Mouse (Mus musculus) limb, embryonic 14.5 days (tissue): ENCODE measurements at regions not wholly inside any gene's neighbourhood (a gene's known extent, or its start where the extent isn't known, plus 50 kb on each side); places are given as distances from the start of the nearest gene placed in this dataset.
A peak's percentile ranks its signal among the peaks of the same experiment; 100 is the strongest.

Experiments used
- ATAC-seq: fragments of 200-750 bp; cut with Nextera tagmentation; 2 replicates; pipeline ENCODE4 v1.8.0; 2017; ENCODE audit warnings: low read depth, moderate number of reproducible peaks, moderate TSS enrichment; ENCODE audit not compliant: low FRiP score
- DNase-seq: peaks from one replicate; pipeline ENCODE4 v3.0.0-alpha.2; 2015; ENCODE audit warnings: low spot score
- H3K27ac ChIP-seq: fragments of 300-500 bp; sonication (generic); replicated peaks from 2 replicates; pipeline ENCODE4 v1.5.1; 2014; ENCODE audit warnings: low read depth, mild to moderate bottlenecking, low read length, moderate library complexity, mixed read lengths
- H3K27me3 ChIP-seq: fragments of 300-500 bp; sonication (generic); 2 replicates; pipeline ENCODE4 v1.6.1; 2014; ENCODE audit warnings: low read length, mixed read lengths; ENCODE audit not compliant: control insufficient read depth, insufficient read depth
- H3K36me3 ChIP-seq: fragments of 300-500 bp; sonication (generic); 2 replicates; pipeline ENCODE4 v1.6.1; 2014; ENCODE audit warnings: mild to moderate bottlenecking, low read length, moderate library complexity, mixed read lengths; ENCODE audit not compliant: control insufficient read depth, insufficient read depth
- H3K4me1 ChIP-seq: fragments of 300-500 bp; sonication (generic); 2 replicates; pipeline ENCODE4 v1.6.1; 2014; ENCODE audit warnings: antibody characterized with exemption, low read length, mixed read lengths; ENCODE audit not compliant: control insufficient read depth, insufficient read depth
- H3K4me2 ChIP-seq: fragments of 300-500 bp; sonication (generic); replicated peaks from 2 replicates; pipeline ENCODE4 v1.6.1; 2014; ENCODE audit warnings: low read depth, mild to moderate bottlenecking, low read length, moderate library complexity; ENCODE audit not compliant: severe bottlenecking
- H3K4me3 ChIP-seq: fragments of 300-500 bp; sonication (generic); replicated peaks from 2 replicates; pipeline ENCODE4 v1.5.1; 2014; ENCODE audit warnings: low read length
- H3K9ac ChIP-seq: fragments of 300-500 bp; sonication (generic); 2 replicates; pipeline ENCODE4 v1.6.1; 2014; ENCODE audit warnings: mild to moderate bottlenecking, low read depth, low read length, moderate library complexity; ENCODE audit not compliant: severe bottlenecking
- H3K9me3 ChIP-seq: fragments of 300-500 bp; sonication (generic); 2 replicates; pipeline ENCODE4 v1.6.1; 2016; ENCODE audit warnings: low read length; ENCODE audit not compliant: control insufficient read depth
- POLR2A ChIP-seq: fragments of 200-500 bp; IDR thresholded peaks from 2 replicates; pipeline ENCODE4 v1.8.0; 2012; ENCODE audit warnings: inconsistent platforms, mild to moderate bottlenecking, moderate library complexity, borderline replicate concordance; ENCODE audit not compliant: insufficient read depth, insufficient read length; ENCODE audit errors: extremely low read depth
- WGBS: fragments of 180-500 bp; shearing (Covaris S2); extraction: QIAGEN DNeasy Blood & Tissue Kit; methylation state at CpG from one replicate; pipeline ENCODE4 v1.1.7; 2014; 5-methylcytosine and 5-hydroxymethylcytosine counted together

GRCm38 (mm10) chr16:89699710-89700109, 128.7 kb upstream of the Krtap11-1 start:
- Histone ChIP-seq H3K9me3 (no peaks in the 10 kb centered on the region), H3K4me3 (no peak overlapping the region), H3K36me3 (no peaks in the 10 kb centered on the region), H3K4me2 (no peak overlapping the region), H3K27me3 (no peaks in the 10 kb centered on the region), H3K9ac (no peak overlapping the region), H3K4me1 (peaks cover 2% of the 10 kb centered on the region; the same call in 1 of the 2 replicates), H3K27ac (peak overlapping the region; percentile 62; the same call in 1 of the 2 replicates)
- TF ChIP-seq POLR2A: no peak
- DNase-seq (peak; percentile 55), ATAC-seq (peak; percentile 83)
- WGBS: 19% methylated on average over 2 of the region's 2 CpGs

- no peaks in the 10 kb centered on the region for H3K27me3 ChIP-seq
- no peak for TF ChIP-seq POLR2A
- 69% methylated on average over 4 of the region's 4 CpGs for WGBS
- no peaks in the 10 kb centered on the region for H3K36me3 ChIP-seq
- no peak overlapping the region for H3K4me3 ChIP-seq
- ATAC-seq: no peak
- no peaks in the 10 kb centered on the region for H3K9me3 ChIP-seq
- peaks cover 2% of the 10 kb centered on the region; the same call in 1 of the 2 replicates for H3K4me1 ChIP-seq
- no peak overlapping the region for H3K27ac ChIP-seq
- no peak overlapping the region for H3K9ac ChIP-seq
- no peak overlapping the region for H3K4me2 ChIP-seq
- DNase-seq: no peak
Observed at GRCm38 (mm10) chr16:89695833-89696232, 124.8 kb upstream of the Krtap11-1 start.

- DNase-seq: no peak
- Histone ChIP-seq H3K27ac (no peak overlapping the region), H3K27me3 (no peaks in the 10 kb centered on the region), H3K4me3 (no peak overlapping the region), H3K36me3 (no peaks in the 10 kb centered on the region), H3K9me3 (no peaks in the 10 kb centered on the region), H3K4me2 (no peak overlapping the region), H3K9ac (no peak overlapping the region), H3K4me1 (peaks cover 2% of the 10 kb centered on the region; the same call in 1 of the 2 replicates)
- no peak for ATAC-seq
- TF ChIP-seq POLR2A: no peak
- 74% methylated on average over 7 of the region's 7 CpGs for WGBS
Observed at GRCm38 (mm10) chr16:89695406-89695805, 124.4 kb upstream of the Krtap11-1 start.

GRCm38 (mm10) chr16:89693321-89693720, 122.3 kb upstream of the Krtap11-1 start:
- ATAC-seq (no peak), DNase-seq (no peak)
- Histone ChIP-seq H3K4me2 (no peak overlapping the region), H3K27ac (no peak overlapping the region), H3K9me3 (no peaks in the 10 kb centered on the region), H3K36me3 (no peaks in the 10 kb centered on the region), H3K9ac (no peak overlapping the region), H3K4me3 (no peak overlapping the region), H3K27me3 (no peaks in the 10 kb centered on the region), H3K4me1 (no peaks in the 10 kb centered on the region)
- TF ChIP-seq POLR2A: no peak
- WGBS: 84% methylated on average over 10 of the region's 10 CpGs

- 93% methylated on average over 6 of the region's 6 CpGs for WGBS
- Histone ChIP-seq H3K9me3 (no peaks in the 10 kb centered on the region), H3K36me3 (no peaks in the 10 kb centered on the region), H3K4me3 (no peak overlapping the region), H3K27me3 (no peaks in the 10 kb centered on the region), H3K27ac (no peak overlapping the region), H3K4me2 (no peak overlapping the region), H3K4me1 (no peaks in the 10 kb centered on the region), H3K9ac (no peak overlapping the region)
- no peak for TF ChIP-seq POLR2A
- no peak for ATAC-seq
- no peak for DNase-seq
Observed at GRCm38 (mm10) chr16:89679438-89679837, 108.5 kb upstream of the Krtap11-1 start.
